Comparison of ENCODE assay signal across 9 mouse cellular contexts in genomic region chr16:30171381-30172079, GRCm38 (mm10).
DNase-seq lines count a peak whose midpoint lies in the region; ATAC-seq and TF ChIP-seq lines count a peak whose summit lies in the region.
"Had no signal": no experiment of that assay in that cellular context is flagged by ENCODE, and none has a peak within 500 bp of the region (broad histone marks: within the 10 kb centered on the region; RNA-seq: fewer than 3 reads in every experiment).

No protein-coding gene starts in this region.

- H3K36me3 ChIP-seq in forebrain, embryonic 15.5 days = no peaks in the 10 kb centered on the region
- H3K36me3 ChIP-seq in forebrain, embryonic 11.5 days (ENCODE audit: control insufficient read depth, insufficient read depth, low read length) = no peaks in the 10 kb centered on the region
- H3K36me3 ChIP-seq in kidney, postnatal 0 days (ENCODE audit: insufficient read depth, low read length) = no peaks in the 10 kb centered on the region
- H3K36me3 ChIP-seq in neural tube, embryonic 12.5 days = no peaks in the 10 kb centered on the region
- H3K36me3 ChIP-seq: G1E had no signal

- no peak for TF ChIP-seq CTCF in gastrocnemius, adult 2 months (IDR thresholded peaks at IDR 0.05)
- TF ChIP-seq CTCF in kidney, postnatal 0 days (IDR thresholded peaks at IDR 0.05; ENCODE audit: low read depth) = no peak

- no peaks in the 10 kb centered on the region for H3K9me3 ChIP-seq in forebrain, embryonic 15.5 days
- H3K9me3 ChIP-seq in forebrain, embryonic 11.5 days (ENCODE audit: control insufficient read depth, low read length) = no peaks in the 10 kb centered on the region
- no peaks in the 10 kb centered on the region for H3K9me3 ChIP-seq in kidney, postnatal 0 days (replicated peaks; ENCODE audit: low read length)
- H3K9me3 ChIP-seq in neural tube, embryonic 12.5 days = no peaks in the 10 kb centered on the region
- H3K9me3 ChIP-seq: G1E had no signal

- H3K4me3 ChIP-seq in forebrain, embryonic 15.5 days = no peak overlapping the region
- no peak overlapping the region for H3K4me3 ChIP-seq in forebrain, embryonic 11.5 days (ENCODE audit: low read depth, low read length)
- peak overlapping the region; percentile 38 for H3K4me3 ChIP-seq in gastrocnemius, adult 2 months
- H3K4me3 ChIP-seq in kidney, postnatal 0 days (replicated peaks; ENCODE audit: low read depth, low read length) = no peak overlapping the region
- H3K4me3 ChIP-seq in neural tube, embryonic 12.5 days = no peak overlapping the region

- peak; percentile 36 for ATAC-seq in forebrain, embryonic 15.5 days (replicated peaks)
- ATAC-seq in forebrain, embryonic 11.5 days (replicated peaks; ENCODE audit: low FRiP score) = no peak
- peak; percentile 19 for ATAC-seq in kidney, postnatal 0 days (replicated peaks; ENCODE audit: low FRiP score, low read depth)
- 0 out of 2 replicates have a peak, but pooled peaks have one; percentile 50 for ATAC-seq in neural tube, embryonic 12.5 days (ENCODE audit: low FRiP score, low read depth)

- no peak for DNase-seq in forebrain, embryonic 11.5 days (ENCODE audit: low spot score)
- peak; percentile 69 to 76 for DNase-seq in right cerebral cortex, postnatal 10 days (ENCODE audit: low spot score in 2 of 2)
- no peak for DNase-seq in right cerebral cortex, postnatal 36 days (ENCODE audit: low spot score in 2 of 2)
- DNase-seq in gastrocnemius, adult 2 months = peak; percentile 89
- DNase-seq in kidney, postnatal 0 days (ENCODE audit: low spot score) = peak; percentile 72
- DNase-seq in adrenal gland, adult 18-20 months (ENCODE audit: low spot score in 2 of 2) = no peak

- 61% methylated on average over 24 of the region's 24 CpGs for WGBS in forebrain, embryonic 15.5 days
- 80% methylated on average over 24 of the region's 24 CpGs for WGBS in forebrain, embryonic 11.5 days
- WGBS in kidney, postnatal 0 days = 42% methylated on average over 24 of the region's 24 CpGs
- WGBS in neural tube, embryonic 12.5 days = 68% methylated on average over 24 of the region's 24 CpGs

- intact Hi-C loops in gastrocnemius, adult 2 months (cut with DNase I) = loop anchor here (5.0 kb wide), 2 partner anchors 74 to 99 kb away; no protein-coding TSS in a partner anchor

- H3K4me1 ChIP-seq in forebrain, embryonic 15.5 days = peaks cover 20% of the 10 kb centered on the region
- H3K4me1 ChIP-seq in forebrain, embryonic 11.5 days (replicated peaks; ENCODE audit: control insufficient read depth, insufficient read depth, low read length) = no peaks in the 10 kb centered on the region
- peaks cover 9% of the 10 kb centered on the region for H3K4me1 ChIP-seq in kidney, postnatal 0 days (replicated peaks; ENCODE audit: insufficient read depth, low read length)
- peaks cover 25% of the 10 kb centered on the region for H3K4me1 ChIP-seq in neural tube, embryonic 12.5 days

- H3K4me2 ChIP-seq in forebrain, embryonic 15.5 days (replicated peaks) = peak overlapping the region; percentile 13; the same call in 1 of the 2 replicates
- H3K4me2 ChIP-seq in forebrain, embryonic 11.5 days (ENCODE audit: low read depth, low read length, severe bottlenecking) = no peak overlapping the region
- no peak overlapping the region for H3K4me2 ChIP-seq in kidney, postnatal 0 days (ENCODE audit: low read length)
- 0 out of 2 replicates have a peak overlapping the region, but pooled peaks have one; percentile 4 for H3K4me2 ChIP-seq in neural tube, embryonic 12.5 days (replicated peaks)

- no peak overlapping the region for H3K9ac ChIP-seq in forebrain, embryonic 15.5 days (replicated peaks)
- H3K9ac ChIP-seq in forebrain, embryonic 11.5 days (ENCODE audit: low read length) = no peak overlapping the region
- no peak overlapping the region for H3K9ac ChIP-seq in kidney, postnatal 0 days (ENCODE audit: low read depth, low read length)
- H3K9ac ChIP-seq in neural tube, embryonic 12.5 days = no peak overlapping the region

- H3K27me3 ChIP-seq in forebrain, embryonic 15.5 days = no peaks in the 10 kb centered on the region
- H3K27me3 ChIP-seq in forebrain, embryonic 11.5 days (ENCODE audit: control insufficient read depth, insufficient read depth, low read length) = no peaks in the 10 kb centered on the region
- no peaks in the 10 kb centered on the region for H3K27me3 ChIP-seq in kidney, postnatal 0 days (ENCODE audit: insufficient read depth, low read length)
- no peaks in the 10 kb centered on the region for H3K27me3 ChIP-seq in neural tube, embryonic 12.5 days (replicated peaks)

- no peak overlapping the region for H3K27ac ChIP-seq in forebrain, embryonic 15.5 days (replicated peaks)
- H3K27ac ChIP-seq in forebrain, embryonic 11.5 days (ENCODE audit: low read depth, low read length) = no peak overlapping the region
- H3K27ac ChIP-seq in gastrocnemius, adult 2 months = peak overlapping the region; percentile 73
- H3K27ac ChIP-seq in kidney, postnatal 0 days = peak overlapping the region; percentile 6; the same call in 1 of the 2 replicates
- no peak overlapping the region for H3K27ac ChIP-seq in neural tube, embryonic 12.5 days

Comparison
In these comparisons a context has a peak if more than half of its experiments do, and no peak if none do; other contexts are left out.
1. H3K4me2 ChIP-seq: peak in forebrain, embryonic 15.5 days (single experiment) and neural tube, embryonic 12.5 days (single experiment); none in forebrain, embryonic 11.5 days (single experiment) and kidney, postnatal 0 days (single experiment).
2. DNase-seq: peak in right cerebral cortex, postnatal 10 days (2 of 2), gastrocnemius, adult 2 months (single experiment) and kidney, postnatal 0 days (single experiment); none in forebrain, embryonic 11.5 days (single experiment), right cerebral cortex, postnatal 36 days (0 of 2) and adrenal gland, adult 18-20 months (0 of 2).
3. H3K27ac ChIP-seq: peak in gastrocnemius, adult 2 months (single experiment) and kidney, postnatal 0 days (single experiment); none in forebrain, embryonic 15.5 days (single experiment), forebrain, embryonic 11.5 days (single experiment) and neural tube, embryonic 12.5 days (single experiment).